Mouse (Mus musculus) testis, adult 2 months (tissue): ENCODE results near the gene Nlrc5.

Experiments used
- CTCF ChIP-seq: fragments of 200-500 bp; IDR thresholded peaks from 2 replicates; pipeline ENCODE4 v1.5.1; 2012; ENCODE audit warnings: low read depth, mild to moderate bottlenecking, inconsistent platforms, low read length, moderate library complexity; ENCODE audit not compliant: control insufficient read depth, insufficient read depth, insufficient replicate concordance
- POLR2A ChIP-seq: fragments of 200-500 bp; IDR thresholded peaks from 2 replicates; pipeline ENCODE4 v1.6.1; 2012; ENCODE audit warnings: low read depth, mild to moderate bottlenecking, inconsistent platforms, low read length, moderate library complexity; ENCODE audit not compliant: control insufficient read depth

GRCm38 (mm10) chr8:94390910-94391309, 43.2 kb upstream of the Nlrc5 start:
- TF ChIP-seq CTCF (no peak), POLR2A (no peak)
